Mouse (Mus musculus): Measurements from ENCODE around the gene Gm45208.
"Not testable (repeated sequence)": the region's sequence is repeated elsewhere in the genome, so short reads cannot be mapped to it uniquely, and the experiment has no call there.

Gm45208 gene

DNA sequence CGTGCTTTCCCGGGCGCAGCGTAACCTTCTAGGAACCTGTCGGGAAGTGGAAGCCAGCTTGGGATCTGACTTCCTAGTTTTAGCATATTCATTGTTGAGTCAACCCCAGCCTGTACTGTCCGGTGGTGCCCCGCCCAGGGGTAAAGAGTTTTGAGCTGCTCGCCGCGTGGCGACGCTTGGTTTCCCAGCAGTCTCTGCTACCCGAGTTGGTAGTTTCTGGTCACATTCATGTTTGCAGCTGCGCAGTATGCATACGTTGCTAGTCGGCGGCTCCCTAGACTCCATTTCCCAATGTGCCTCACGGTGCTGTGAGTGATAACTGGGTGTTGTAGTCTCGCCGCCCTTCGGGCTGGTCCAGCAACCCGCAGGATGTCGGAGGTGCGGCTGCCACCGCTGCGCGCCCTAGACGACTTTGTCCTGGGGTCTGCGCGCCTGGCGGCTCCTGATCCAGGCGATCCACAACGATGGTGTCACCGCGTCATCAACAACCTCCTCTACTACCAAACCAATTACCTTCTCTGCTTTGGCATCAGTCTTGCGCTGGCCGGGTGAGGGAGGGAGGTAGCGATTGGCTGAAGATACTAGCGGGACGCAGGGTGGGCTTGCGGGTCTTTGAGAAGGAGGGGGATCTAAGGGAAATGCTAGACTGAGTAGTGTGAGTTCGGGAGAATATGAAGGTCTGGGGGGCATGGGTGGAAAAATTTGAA, 6.3 kb downstream of the Gm45208 start, which contains the start of gene Praf2:
TSS of gene Praf2 (plus strand) at position 225 of the 707 bp plus-strand sequence.
- peak; percentile 76 for DNase-seq (ENCODE audit: low spot score)

DNA sequence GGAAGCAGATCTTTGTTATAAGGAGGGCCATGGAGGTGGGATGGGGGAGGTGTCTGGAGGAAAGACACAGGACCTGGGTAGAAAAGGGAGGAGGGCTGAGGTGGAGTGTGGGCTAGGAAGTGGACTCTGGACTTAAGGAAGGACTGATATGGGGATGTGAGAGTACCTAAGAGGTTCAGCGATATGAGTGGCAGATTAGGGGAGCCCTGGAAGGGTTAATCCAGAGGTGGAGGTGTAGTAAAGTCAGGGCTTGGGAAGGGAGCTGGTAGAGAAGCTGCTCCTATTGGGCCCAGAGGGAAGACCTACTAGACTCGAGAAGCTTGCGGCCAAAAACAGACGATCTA, 6.8 kb downstream of the Gm45208 start:
- no peak for DNase-seq (ENCODE audit: low spot score)

DNA sequence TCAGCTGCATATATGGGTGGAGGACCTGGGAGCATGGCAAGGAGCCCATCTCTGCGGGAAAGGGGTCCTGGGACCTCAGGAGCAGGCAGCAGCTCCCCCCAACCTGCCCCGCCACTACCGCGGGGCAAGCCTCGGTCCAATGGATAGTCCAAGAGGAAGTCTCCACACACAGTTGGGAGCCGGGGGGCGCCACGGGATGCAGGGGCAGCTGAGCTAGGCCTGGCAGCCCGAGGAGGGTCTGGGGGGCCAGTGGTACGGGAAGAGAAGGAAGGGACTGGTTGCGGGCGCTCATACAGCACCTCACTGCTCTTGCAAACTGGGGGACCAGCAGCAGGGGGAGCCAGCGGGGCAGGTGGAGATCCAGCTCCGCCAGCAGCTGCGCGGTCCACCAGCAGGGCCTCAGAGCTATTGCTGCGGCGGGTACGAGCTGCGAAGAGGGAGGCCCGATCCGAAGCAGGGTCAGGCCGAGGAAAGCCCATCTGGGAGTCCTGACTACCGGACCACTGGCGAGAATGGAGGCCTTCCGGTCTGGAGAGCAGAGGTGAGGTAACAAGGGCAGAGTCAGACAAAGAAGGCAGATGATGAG, 11.6 kb downstream of the Gm45208 start:
- no peak for DNase-seq (ENCODE audit: low spot score)

DNA sequence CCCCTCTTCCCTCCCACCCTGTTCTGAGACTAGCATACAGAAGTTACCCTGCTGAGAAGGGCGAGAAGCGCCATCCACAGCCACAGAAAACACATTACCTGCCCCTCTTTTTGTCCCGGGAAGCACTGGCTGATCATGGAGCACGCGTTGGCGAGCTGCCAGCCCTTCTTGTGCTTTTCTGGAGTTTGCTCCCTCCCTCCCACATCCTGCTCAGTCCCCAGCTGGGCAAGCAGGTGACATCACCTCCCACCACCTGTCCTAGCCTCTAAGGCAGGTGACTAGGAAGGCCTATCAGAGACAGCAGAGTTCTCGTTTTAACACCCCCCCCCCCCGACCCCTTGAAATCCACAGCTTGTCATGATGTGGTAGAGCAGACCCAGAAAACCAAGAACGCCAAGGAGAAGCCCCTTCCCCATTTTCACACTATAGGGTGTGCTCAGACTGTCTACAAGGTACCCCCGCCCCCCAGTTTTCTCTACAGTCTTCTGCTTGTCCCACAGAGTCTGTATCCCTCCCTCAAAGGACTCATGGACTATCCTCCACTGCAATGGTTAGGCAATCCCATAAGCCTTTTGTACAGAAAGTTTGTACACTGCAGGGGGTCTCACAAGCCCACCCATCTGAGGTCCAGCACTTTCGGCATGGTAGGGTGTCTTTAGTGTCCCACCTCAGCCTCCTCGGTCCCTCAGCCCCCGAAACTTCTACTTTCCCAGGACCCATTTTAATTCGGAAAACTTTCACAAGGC, 17.5 kb downstream of the Gm45208 start:
- no peak for DNase-seq (ENCODE audit: low spot score)

GRCm38 (mm10) chrX:7740082-7740819, 18.2 kb downstream of the Gm45208 start:
- DNase-seq (ENCODE audit: low spot score) = no peak

GRCm38 (mm10) chrX:7741103-7741502, 19.1 kb downstream of the Gm45208 start:
- no peak for DNase-seq (ENCODE audit: low spot score)

GRCm38 (mm10) chrX:7743470-7743869, 21.4 kb downstream of the Gm45208 start:
- DNase-seq (ENCODE audit: low spot score) = no peak

DNA sequence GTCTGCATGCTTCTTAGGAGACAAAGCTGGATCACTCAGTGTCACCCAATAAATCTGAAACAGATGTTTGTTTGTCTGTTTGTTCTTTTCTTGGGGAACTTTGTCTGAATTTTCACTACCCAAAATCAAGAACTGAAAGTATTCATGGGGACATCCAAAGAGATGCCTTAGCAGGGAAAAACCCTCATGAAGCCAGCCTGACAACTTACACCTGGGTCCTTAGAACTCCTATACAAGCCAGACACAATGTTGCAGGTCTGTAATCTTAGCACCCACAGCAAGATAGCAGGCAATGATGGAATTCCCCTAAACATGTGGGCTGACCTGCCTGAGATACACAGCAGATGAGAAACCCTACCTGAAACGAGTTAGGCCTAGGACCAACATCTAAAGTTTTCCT, 22.9 kb downstream of the Gm45208 start:
- no peak for DNase-seq (ENCODE audit: low spot score)

GRCm38 (mm10) chrX:7745429-7745828, 23.4 kb downstream of the Gm45208 start:
- DNase-seq (ENCODE audit: low spot score) = no peak

DNA sequence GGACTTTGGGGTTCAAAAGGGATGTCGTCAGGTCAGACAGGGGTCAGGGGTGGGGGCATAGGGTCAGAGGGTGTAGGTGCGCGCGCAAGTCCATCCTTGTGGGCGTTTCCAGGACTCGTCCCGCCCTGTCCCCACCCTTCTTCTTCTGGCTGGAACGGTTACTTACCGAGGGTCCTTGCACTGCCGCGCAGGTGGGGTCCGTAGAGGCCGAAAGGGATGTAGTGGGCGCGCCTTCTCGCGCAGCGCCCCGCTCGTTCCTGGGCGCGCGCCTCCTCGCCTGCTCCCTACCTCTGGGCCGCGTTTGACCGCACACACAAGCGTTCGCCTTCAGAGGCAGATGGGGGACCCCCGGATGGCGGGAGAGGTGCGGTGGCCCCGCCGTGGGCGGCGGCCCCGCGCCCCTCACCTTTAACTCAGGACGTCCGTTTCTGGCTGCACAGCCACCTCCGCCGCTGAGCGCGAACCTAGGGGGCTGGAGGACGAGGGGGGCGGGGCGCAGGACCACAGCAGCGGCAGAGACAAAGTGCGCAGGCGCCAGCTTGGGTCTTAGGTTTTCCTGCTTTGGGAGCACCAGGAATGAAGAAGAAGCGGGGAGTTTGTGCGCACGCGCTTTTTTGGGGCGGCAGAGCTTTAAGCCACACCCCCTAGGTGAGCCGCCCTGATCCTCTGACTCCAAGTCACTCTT, 28.5 kb downstream of the Gm45208 start, which contains the start of gene Ccdc120:
TSS of gene Ccdc120 (minus strand) at position 474 of the 685 bp plus-strand sequence.
- no peak for DNase-seq (ENCODE audit: low spot score)

GRCm38 (mm10) chrX:7753627-7754026, 31.6 kb downstream of the Gm45208 start:
- not testable (repeated sequence) for DNase-seq (ENCODE audit: low spot score)

- peak; percentile 56 for DNase-seq (ENCODE audit: low spot score)
Observed at GRCm38 (mm10) chrX:7762137-7762920, 40.3 kb downstream of the Gm45208 start, which contains the start of gene Tfe3. Gene Tfe3, plus strand, starts transcription at chrX:7762560.

GRCm38 (mm10) chrX:7762921-7763197, 40.8 kb downstream of the Gm45208 start:
- DNase-seq (ENCODE audit: low spot score) = no peak

DNA sequence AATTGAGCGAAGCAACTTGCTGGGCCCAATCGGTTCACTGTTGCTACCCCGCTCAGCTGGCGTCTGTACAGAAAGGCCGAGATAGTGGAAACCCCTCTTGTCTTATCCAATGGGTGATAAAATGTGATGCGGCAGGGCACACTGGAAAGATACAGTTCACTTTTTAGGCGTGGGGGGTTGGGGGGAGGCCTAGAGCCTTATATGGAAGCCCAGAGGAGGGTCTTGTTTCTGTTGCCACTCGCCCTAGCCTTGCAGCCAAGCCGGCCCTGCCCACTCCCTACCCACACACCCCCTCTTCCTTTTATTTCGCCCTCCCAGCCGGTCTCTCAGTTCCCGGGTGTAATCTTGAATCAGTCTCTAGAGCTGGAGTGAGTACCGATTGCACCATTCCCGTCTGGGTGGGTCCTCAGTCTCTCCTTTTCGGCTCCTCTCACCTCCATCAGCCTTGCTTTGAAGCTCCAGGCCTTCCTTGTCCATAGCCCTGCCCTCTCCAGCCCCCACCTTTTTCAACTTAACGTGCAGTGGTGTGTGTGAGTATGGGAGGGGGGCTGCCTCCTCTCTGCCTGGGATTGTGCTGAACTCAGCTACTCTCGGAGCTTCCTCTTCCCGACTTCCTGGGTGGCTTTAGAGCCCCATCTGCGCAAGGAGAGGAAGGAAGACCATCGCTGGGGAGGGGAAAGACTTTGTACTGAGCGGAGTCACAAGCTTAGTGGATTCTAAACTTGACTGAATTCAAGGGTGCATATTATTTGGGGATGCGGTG, 41.8 kb downstream of the Gm45208 start:
- DNase-seq (ENCODE audit: low spot score) = no peak

DNA sequence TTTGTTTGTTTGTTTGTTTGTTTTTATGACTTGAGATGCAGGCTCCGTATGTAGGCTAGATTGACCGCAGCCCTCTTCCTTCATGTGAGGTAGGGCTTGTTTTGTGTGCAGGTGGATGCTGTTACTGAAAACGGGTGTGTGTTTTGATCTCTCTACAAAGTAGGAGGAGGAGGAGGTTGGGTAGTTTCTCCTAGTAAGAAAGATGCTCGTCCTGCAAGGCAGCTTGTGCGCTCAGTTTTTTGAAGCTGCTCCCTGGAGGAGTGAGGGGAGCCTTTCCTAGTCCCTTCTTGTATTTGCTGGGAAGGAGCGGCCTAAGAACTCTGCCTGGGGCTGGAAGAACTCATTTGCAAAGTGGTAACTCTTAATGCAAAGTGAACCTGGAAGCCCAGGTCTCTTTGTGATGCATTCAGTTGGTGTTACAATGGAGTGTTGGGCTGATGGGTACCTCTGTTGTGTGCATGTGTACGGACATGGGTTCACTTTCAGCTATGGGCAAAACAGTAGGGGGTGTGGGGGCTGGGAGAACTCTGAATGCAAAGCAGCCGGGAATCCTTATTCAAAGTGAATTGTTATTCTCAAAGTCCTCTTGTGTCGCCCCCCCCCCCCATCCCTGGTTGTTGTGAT, 42.7 kb downstream of the Gm45208 start:
- no peak for DNase-seq (ENCODE audit: low spot score)

- no peak for DNase-seq (ENCODE audit: low spot score)
Observed at GRCm38 (mm10) chrX:7765281-7765670, 43.2 kb downstream of the Gm45208 start.

DNA sequence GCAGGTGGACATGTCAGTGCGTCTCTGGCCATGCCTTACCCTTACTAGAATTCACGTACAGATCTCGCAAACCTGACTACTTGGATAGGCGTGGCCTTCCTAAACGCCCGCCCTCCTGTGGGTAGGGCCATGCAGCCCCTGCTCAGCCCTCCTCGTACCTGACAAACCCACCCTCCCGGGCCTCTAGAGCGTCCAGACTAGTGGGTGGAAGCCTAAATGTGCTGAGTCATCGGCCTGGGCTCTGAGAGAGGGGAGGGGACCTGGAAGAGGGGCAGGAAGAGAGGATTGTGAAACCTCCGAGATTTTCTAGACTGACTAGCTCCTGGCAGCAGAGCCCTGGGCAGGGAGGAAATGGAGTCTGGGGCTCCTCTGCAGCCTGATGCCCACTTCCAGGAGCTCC, 43.7 kb downstream of the Gm45208 start:
- DNase-seq (ENCODE audit: low spot score) = no peak

DNA sequence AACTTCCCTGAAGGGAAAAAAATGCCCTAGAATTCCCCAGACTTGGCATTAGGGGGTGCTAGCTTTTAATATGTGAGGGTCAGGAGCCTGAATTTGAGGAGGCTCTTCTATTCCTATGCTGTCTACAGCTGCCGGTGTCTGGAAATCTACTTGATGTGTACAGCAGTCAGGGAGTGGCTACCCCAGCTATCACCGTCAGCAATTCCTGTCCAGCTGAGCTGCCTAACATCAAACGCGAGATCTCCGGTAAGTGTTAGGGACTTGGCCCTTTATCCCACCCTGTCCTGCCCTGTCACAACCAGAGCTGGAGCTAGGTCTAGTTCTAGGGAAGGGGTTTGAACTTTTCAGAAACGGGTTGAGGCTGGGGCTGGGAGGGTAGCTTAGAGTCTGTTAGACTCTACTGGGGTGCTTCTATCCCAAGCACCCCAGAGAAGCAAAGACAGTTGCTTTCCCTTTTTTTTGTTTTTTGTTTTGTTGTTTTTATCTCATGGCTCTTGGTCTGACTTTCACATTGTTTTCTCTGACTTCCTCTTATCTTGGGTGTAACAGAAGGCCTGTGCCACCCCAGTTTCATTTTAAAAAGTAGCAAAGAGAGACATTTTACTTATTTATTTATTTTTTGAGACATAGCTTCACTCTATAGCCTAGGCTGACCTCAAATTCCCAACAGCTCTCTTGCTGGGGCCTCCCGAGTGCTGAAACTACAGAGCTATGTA, 47.4 kb downstream of the Gm45208 start:
- DNase-seq (ENCODE audit: low spot score) = no peak

DNA sequence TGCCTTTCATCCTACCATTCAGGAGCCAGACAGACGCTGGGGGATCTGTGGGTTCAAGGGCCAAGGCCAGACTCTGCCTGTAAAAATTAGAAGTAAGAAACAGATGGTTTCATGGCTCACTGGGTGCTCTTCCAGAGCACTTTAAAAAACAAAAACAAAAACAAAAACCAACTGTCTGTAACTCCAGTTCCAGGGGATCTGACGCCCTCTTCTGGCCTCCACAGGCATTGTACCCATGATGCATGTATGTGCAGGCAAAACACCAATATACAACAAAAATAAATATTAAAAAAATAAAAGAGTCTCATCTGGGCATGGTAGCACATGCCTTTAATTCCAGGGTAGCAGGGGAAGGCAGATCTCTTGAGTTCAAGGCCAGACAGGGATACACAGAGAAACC, 50.7 kb downstream of the Gm45208 start:
- DNase-seq (ENCODE audit: low spot score) = no peak
